Mouse (Mus musculus): ENCODE data around the gene Spata13.

DNA sequence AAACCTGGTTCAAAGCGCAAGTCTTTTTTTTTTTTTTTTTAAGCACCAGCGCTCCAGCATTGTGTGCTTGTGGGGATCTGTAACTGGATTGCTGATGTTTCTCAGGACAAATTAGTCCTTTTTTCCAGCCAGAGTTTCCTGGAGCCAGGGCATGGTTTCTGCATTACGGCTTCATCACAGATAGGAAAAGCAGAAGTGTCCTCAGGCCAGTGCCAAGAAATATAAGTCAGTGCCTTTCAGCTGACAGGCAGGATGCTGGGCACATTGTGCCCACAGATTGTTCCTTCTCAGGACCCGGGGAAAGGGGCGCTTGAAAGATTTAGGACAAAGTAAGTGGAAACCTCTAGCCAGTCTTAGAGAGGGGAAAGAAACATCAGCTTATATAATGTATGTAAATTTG lies 129.9 kb downstream of the Spata13 start:
- no peak for TF ChIP-seq CTCF (IDR thresholded peaks at IDR 0.05; ENCODE audit: extremely low read depth, insufficient read length, insufficient replicate concordance, low read depth, low read length)
- TF ChIP-seq POLR2A (IDR thresholded peaks at IDR 0.05; ENCODE audit: low read depth, low read length) = no peak
